Mouse (Mus musculus): ENCODE measurements around the gene Bap1. TPM values are rescaled to one million over a fixed set of nuclear protein-coding genes. Genes with fewer than 3 reads are reported as not detected.

Gene Bap1
- 77.8 and 83.4 TPM in 2 replicates for total RNA-seq (2012; rRNA removed)

- peak within 1 kb of the TSS; percentile 91 for H3K9ac ChIP-seq (ENCODE audit: insufficient read depth, low read depth, low read length, poor library complexity, severe bottlenecking)
- H3K4me1 ChIP-seq (ENCODE audit: control insufficient read depth in 2 of 2, insufficient read depth in 2 of 2, low read length in 2 of 2, poor library complexity in 1 of 2), result no peaks in the 10 kb centered on the region; a peak in 1 of 4 replicates
- DNase-seq (ENCODE audit: low read depth, low spot score), result peak; percentile 83
- in situ Hi-C loops (cut with MboI; ENCODE audit: low sequenced_read_pairs in 2 of 2, unreplicated experiment in 2 of 2), result loop anchor here in 1 of 2 experiments (10.0 kb wide), 1 partner anchor 64 kb away; no protein-coding TSS in a partner anchor
- H3K36me3 ChIP-seq (ENCODE audit: control insufficient read depth, insufficient read depth, low read length, poor library complexity, severe bottlenecking), result peaks cover 27% of the 10 kb centered on the region
- peak within 1 kb of the TSS; percentile 7; the same call in 1 of the 2 replicates for H3K27ac ChIP-seq (ENCODE audit: insufficient read depth, low read depth, low read length, poor library complexity, severe bottlenecking)
- H3K9me3 ChIP-seq (ENCODE audit: control insufficient read depth, insufficient read depth, low read depth, low read length), result no peaks in the 10 kb centered on the region
- peak within 1 kb of the TSS; percentile 78 to 92 for H3K4me3 ChIP-seq (ENCODE audit: insufficient read depth in 1 of 2, low read depth in 1 of 2, low read length in 2 of 2, poor library complexity in 1 of 2, severe bottlenecking in 1 of 2)
- TF ChIP-seq ZC3H11A (IDR thresholded peaks at IDR 0.05; ENCODE audit: borderline replicate concordance, low read depth, low read length) (no peak), MAFK (IDR thresholded peaks at IDR 0.05; ENCODE audit: insufficient read depth, low read depth, low read length) (no peak), HCFC1 (IDR thresholded peaks at IDR 0.05; ENCODE audit: borderline replicate concordance, insufficient read depth, low read length) (peak; percentile 80), CHD2 (IDR thresholded peaks at IDR 0.05; ENCODE audit: low read depth, low read length) (no peak), ZNF384 (IDR thresholded peaks at IDR 0.05; ENCODE audit: low read depth, low read length) (no peak)
Measured at GRCm38 (mm10) chr14:31251084-31251604, at the start of gene Bap1, which contains the start of gene Phf7. Gene Bap1 (plus strand): TSS chr14:31251450. Gene Phf7 (minus strand): TSS chr14:31251317.

- Histone ChIP-seq H3K27ac (ENCODE audit: insufficient read depth, low read depth, low read length, poor library complexity, severe bottlenecking) (no peak overlapping the region), H3K36me3 (ENCODE audit: control insufficient read depth, insufficient read depth, low read length, poor library complexity, severe bottlenecking) (peaks cover 32% of the 10 kb centered on the region), H3K4me3 (ENCODE audit: insufficient read depth in 1 of 2, low read depth in 1 of 2, low read length in 2 of 2, poor library complexity in 1 of 2, severe bottlenecking in 1 of 2) (peak overlapping the region; percentile 90 to 98), H3K4me1 (ENCODE audit: control insufficient read depth in 2 of 2, insufficient read depth in 2 of 2, low read length in 2 of 2, poor library complexity in 1 of 2) (peaks cover 2 to 7% of the 10 kb centered on the region in 2 experiments; a peak in 2 of 4 replicates), H3K9me3 (ENCODE audit: control insufficient read depth, insufficient read depth, low read depth, low read length) (no peaks in the 10 kb centered on the region), H3K9ac (ENCODE audit: insufficient read depth, low read depth, low read length, poor library complexity, severe bottlenecking) (peak overlapping the region; percentile 99; the same call in 1 of the 2 replicates)
- in situ Hi-C loops (cut with MboI; ENCODE audit: low sequenced_read_pairs in 2 of 2, unreplicated experiment in 2 of 2), result no loop called here
- TF ChIP-seq ZC3H11A (IDR thresholded peaks at IDR 0.05; ENCODE audit: borderline replicate concordance, low read depth, low read length) (no peak), ZNF384 (IDR thresholded peaks at IDR 0.05; ENCODE audit: low read depth, low read length) (no peak), CHD2 (IDR thresholded peaks at IDR 0.05; ENCODE audit: low read depth, low read length) (no peak), MAFK (IDR thresholded peaks at IDR 0.05; ENCODE audit: insufficient read depth, low read depth, low read length) (no peak)
- DNase-seq (ENCODE audit: low read depth, low spot score), result no peak
Measured at GRCm38 (mm10) chr14:31204844-31205243, 46.4 kb upstream of the Bap1 start.

- no peak for TF ChIP-seq MAFK (IDR thresholded peaks at IDR 0.05; ENCODE audit: insufficient read depth, low read depth, low read length)
- TF ChIP-seq HCFC1 (IDR thresholded peaks at IDR 0.05; ENCODE audit: borderline replicate concordance, insufficient read depth, low read length), result no peak
- TF ChIP-seq ZNF384 (IDR thresholded peaks at IDR 0.05; ENCODE audit: low read depth, low read length), result no peak
- no peak for TF ChIP-seq ZC3H11A (IDR thresholded peaks at IDR 0.05; ENCODE audit: borderline replicate concordance, low read depth, low read length)
- TF ChIP-seq CHD2 (IDR thresholded peaks at IDR 0.05; ENCODE audit: low read depth, low read length), result no peak
- peaks cover 32% of the 10 kb centered on the region for H3K36me3 ChIP-seq (ENCODE audit: control insufficient read depth, insufficient read depth, low read length, poor library complexity, severe bottlenecking)
- peak overlapping the region; percentile 99 for H3K9ac ChIP-seq (ENCODE audit: insufficient read depth, low read depth, low read length, poor library complexity, severe bottlenecking)
- no peak for DNase-seq (ENCODE audit: low read depth, low spot score)
- peak overlapping the region; percentile 90 to 98 for H3K4me3 ChIP-seq (ENCODE audit: insufficient read depth in 1 of 2, low read depth in 1 of 2, low read length in 2 of 2, poor library complexity in 1 of 2, severe bottlenecking in 1 of 2)
- H3K9me3 ChIP-seq (ENCODE audit: control insufficient read depth, insufficient read depth, low read depth, low read length), result no peaks in the 10 kb centered on the region
- in situ Hi-C loops (cut with MboI; ENCODE audit: low sequenced_read_pairs in 2 of 2, unreplicated experiment in 2 of 2), result no loop called here
- H3K4me1 ChIP-seq (ENCODE audit: control insufficient read depth in 2 of 2, insufficient read depth in 2 of 2, low read length in 2 of 2, poor library complexity in 1 of 2), result peaks cover 2 to 7% of the 10 kb centered on the region in 2 experiments; a peak in 2 of 4 replicates
- H3K27ac ChIP-seq (ENCODE audit: insufficient read depth, low read depth, low read length, poor library complexity, severe bottlenecking), result no peak overlapping the region
Measured at GRCm38 (mm10) chr14:31205244-31205561, 46.0 kb upstream of the Bap1 start.

- Histone ChIP-seq H3K27ac (ENCODE audit: insufficient read depth, low read depth, low read length, poor library complexity, severe bottlenecking) (peak overlapping the region; percentile 82), H3K9me3 (ENCODE audit: control insufficient read depth, insufficient read depth, low read depth, low read length) (no peaks in the 10 kb centered on the region), H3K4me1 (ENCODE audit: control insufficient read depth in 2 of 2, insufficient read depth in 2 of 2, low read length in 2 of 2, poor library complexity in 1 of 2) (peaks cover 2 to 7% of the 10 kb centered on the region in 2 experiments; a peak in 2 of 4 replicates), H3K36me3 (ENCODE audit: control insufficient read depth, insufficient read depth, low read length, poor library complexity, severe bottlenecking) (peaks cover 27% of the 10 kb centered on the region), H3K4me3 (ENCODE audit: insufficient read depth in 1 of 2, low read depth in 1 of 2, low read length in 2 of 2, poor library complexity in 1 of 2, severe bottlenecking in 1 of 2) (peak overlapping the region; percentile 90 to 98), H3K9ac (ENCODE audit: insufficient read depth, low read depth, low read length, poor library complexity, severe bottlenecking) (peak overlapping the region; percentile 99)
- in situ Hi-C loops (cut with MboI; ENCODE audit: low sequenced_read_pairs in 2 of 2, unreplicated experiment in 2 of 2), result no loop called here
- DNase-seq (ENCODE audit: low read depth, low spot score), result no peak
- TF ChIP-seq ZC3H11A (IDR thresholded peaks at IDR 0.05; ENCODE audit: borderline replicate concordance, low read depth, low read length) (no peak), MAFK (IDR thresholded peaks at IDR 0.05; ENCODE audit: insufficient read depth, low read depth, low read length) (no peak), ZNF384 (IDR thresholded peaks at IDR 0.05; ENCODE audit: low read depth, low read length) (no peak), HCFC1 (IDR thresholded peaks at IDR 0.05; ENCODE audit: borderline replicate concordance, insufficient read depth, low read length) (no peak), CHD2 (IDR thresholded peaks at IDR 0.05; ENCODE audit: low read depth, low read length) (no peak)
Measured at GRCm38 (mm10) chr14:31205562-31206467, 45.4 kb upstream of the Bap1 start.
